Mouse (Mus musculus): ENCODE measurements around the gene Fli1.

Gene Fli1

DNA sequence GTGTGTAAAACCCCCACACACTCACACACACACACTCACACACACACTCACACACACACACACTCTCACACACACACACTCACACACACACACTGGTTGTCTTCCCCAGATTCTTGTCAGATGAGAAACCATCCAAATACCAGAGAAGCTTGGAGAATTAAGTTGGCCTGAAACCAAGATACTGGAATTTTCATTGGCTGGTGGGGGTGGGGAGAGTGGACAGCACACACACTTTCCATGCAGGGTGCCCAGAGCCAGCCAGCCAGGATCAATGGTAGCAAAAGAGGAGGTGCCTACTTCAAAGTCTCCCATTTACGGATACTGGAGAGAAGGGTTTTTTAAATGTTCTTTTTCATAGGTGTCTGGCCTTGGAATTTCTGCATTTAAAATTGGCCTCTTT lies 74.3 kb downstream of the Fli1 start:
- no peak for DNase-seq (ENCODE audit: low spot score)

DNA sequence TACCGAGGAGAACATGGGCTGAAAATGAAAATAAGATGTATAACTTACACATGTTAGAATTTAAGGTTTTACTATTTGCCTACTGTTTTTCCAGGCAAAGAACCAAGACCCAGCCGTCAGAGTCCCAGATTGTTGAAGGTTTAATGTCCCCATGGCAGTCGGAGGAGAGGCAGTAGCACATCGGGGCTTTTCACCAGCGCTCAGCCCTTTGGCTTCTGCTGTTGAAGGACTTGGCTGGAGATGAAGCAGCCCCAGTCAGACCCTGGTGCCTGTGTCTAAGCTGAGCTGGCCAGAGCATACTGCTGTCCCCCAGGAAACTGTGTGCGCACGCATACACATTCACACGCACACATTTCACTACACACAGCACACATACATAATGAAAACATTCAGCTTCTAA lies 75.2 kb downstream of the Fli1 start:
- DNase-seq (ENCODE audit: low spot score) = no peak

DNA sequence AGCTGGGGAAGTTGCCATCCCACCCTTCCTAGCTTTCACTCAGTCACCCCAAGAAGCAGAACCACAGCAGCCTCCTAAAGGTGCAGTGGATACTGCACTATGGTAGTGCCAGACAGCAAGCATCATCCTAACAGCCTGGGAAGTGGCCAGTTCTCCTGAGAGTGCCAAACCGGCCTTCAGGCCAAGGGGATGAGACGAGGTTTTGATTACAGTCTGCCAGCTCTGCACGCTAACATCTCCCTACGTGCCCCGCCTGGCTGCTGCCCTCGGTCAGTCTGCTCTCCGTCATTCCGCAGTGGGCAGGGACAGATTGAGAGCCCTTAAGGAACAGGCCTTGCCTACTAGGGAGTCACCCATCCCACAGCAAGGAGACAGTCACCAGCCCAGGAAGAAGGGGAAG lies 75.8 kb downstream of the Fli1 start:
- no peak for DNase-seq (ENCODE audit: low spot score)

DNA sequence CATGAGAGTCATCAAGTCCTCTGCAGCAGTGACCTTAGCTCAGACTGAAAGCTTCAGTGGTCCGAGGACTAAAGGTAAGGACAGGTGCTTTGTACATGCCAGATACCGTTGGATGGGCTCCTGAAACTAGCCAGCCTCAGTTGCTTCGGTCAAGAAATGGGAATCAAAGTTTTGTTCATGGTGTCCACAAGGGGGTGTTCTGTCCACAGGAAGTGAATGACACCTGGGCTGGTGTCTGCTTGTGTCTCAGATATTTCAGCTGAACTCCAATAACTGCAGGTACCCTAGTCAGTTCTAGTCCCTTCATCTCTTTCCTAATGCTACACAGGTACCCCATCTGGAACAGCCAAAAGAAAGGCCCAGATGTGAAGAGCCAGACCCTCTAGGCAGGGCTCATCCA lies 86.0 kb downstream of the Fli1 start:
- no peak for DNase-seq (ENCODE audit: low spot score)

DNA sequence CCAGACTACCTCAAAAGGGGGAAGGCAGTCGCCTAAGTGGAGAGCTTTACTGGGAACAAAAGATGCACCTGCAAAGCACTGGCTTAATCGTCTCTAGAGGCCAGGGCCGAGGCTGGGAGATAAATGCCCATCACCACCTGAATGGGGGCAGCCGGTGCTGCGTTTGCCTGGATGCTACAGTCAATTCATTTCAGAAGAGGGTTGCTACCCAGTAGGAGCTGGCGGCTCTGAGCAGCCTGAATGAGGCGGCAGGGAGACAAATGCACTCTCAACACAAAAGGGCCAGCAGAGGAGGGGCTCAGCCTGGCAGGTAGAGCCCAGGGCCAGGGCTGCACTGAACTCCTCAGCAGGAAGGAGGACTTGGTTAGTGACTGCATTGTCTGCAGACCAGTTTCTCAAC lies 92.5 kb downstream of the Fli1 start:
- DNase-seq (ENCODE audit: low spot score) = no peak

DNA sequence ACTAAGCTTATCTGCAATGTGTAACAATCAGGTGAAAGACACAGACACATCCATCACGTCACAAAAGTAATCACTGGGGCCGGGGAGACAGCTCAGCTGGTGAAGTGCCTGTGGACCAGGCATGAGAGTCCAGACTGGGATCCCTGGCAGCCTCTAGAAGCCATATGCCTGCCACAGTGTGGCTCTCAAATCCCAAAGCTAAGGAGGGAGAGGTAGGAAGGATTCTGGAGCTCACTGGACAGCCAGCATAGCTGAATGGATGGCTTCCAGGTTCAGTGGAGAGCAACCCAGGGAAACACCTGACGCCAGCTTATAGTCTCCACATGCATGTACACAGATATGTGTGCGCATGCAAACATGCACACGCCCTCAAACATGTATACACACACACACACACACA lies 93.9 kb downstream of the Fli1 start:
- no peak for DNase-seq (ENCODE audit: low spot score)

DNA sequence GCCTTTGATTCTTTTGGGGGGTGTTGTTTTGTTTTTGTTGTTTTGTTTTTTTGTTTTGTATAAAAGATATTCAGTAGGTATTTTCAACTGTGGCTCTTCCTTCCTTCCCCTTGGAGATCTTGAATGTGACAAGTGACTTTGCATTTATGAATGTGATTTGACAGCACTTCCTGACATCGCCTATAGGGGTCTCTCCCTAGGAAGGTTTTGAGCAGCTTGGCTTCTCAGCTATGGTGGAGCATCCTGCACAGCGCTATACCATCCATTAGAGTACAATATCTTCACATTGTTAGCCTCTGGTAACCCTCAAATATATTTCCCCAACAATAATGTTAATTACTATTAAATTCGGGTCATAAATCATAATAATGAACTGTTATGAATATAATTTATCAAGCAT lies 96.9 kb downstream of the Fli1 start:
- DNase-seq (ENCODE audit: low spot score) = peak; percentile 35

DNA sequence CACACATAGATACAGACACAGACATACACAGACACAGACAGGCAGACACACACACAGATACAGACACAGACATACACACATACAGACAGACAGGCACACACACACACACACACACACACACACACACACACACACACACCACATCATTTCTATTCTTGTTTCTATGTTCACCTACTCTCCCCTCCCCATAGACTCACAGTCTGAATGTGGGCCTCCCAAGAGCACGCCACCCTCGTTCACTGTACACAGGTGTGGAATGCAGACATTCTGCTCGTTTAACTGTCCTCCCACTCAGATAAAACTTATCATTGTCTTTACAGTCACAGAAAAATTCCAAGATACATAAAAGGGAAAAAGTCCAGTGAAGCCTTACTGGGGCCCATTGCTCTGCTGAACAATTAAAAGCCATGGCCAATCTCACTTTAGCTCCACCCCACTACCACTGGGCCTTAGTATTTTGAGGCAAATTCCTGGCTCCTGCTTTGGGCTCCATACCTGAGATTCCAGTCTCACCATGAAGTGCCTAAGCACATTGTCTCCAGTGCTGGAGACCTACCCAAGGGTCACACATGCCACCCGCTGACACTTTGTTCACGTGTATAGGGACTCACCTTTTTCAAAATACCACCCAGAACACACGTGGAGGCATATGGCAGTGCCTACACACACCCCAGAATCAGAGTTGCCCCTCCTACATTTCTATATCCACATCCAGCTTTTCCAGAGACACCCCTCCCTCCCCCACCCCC lies 98.0 kb downstream of the Fli1 start:
- no peak for DNase-seq (ENCODE audit: low spot score)

DNA sequence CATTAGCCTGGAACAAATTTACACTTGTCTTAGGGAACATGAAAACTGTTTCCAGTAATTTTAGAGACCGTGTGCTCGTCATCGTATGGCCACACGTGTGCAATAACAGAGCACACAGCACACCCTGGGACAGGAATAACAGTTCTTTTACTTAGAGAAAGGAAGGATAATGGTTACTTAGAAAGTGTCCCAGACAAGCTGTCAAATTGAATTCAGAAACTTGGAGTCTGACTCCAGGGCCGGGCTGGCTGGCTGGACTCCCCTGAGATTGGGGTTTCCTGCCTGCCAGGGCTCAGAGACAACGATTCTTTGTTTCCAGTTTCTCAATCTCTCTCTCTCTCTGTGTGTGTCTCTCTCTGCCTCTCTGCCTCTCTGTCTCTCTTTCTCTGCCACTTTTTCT lies 98.8 kb downstream of the Fli1 start:
- DNase-seq (ENCODE audit: low spot score) = no peak

DNA sequence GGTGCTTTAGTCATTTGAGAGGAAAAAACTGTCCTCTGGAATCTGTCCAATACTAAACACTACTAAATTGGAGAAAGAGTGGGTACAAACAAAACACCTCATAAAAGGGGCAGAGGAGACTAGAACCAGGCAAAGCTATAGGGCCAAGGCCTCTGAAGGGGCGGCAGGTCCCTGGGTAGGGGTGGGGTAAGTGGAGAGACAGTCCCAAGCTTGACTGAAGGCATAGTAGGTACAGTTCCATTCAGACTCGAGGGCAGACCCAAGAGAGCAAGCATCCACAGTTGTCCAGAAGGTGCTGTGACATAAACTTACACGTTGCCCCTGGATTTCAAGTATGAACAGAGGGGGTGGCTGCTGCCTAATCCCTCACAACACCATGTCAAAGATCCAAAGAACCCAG lies 99.5 kb downstream of the Fli1 start:
- no peak for DNase-seq (ENCODE audit: low spot score)

DNA sequence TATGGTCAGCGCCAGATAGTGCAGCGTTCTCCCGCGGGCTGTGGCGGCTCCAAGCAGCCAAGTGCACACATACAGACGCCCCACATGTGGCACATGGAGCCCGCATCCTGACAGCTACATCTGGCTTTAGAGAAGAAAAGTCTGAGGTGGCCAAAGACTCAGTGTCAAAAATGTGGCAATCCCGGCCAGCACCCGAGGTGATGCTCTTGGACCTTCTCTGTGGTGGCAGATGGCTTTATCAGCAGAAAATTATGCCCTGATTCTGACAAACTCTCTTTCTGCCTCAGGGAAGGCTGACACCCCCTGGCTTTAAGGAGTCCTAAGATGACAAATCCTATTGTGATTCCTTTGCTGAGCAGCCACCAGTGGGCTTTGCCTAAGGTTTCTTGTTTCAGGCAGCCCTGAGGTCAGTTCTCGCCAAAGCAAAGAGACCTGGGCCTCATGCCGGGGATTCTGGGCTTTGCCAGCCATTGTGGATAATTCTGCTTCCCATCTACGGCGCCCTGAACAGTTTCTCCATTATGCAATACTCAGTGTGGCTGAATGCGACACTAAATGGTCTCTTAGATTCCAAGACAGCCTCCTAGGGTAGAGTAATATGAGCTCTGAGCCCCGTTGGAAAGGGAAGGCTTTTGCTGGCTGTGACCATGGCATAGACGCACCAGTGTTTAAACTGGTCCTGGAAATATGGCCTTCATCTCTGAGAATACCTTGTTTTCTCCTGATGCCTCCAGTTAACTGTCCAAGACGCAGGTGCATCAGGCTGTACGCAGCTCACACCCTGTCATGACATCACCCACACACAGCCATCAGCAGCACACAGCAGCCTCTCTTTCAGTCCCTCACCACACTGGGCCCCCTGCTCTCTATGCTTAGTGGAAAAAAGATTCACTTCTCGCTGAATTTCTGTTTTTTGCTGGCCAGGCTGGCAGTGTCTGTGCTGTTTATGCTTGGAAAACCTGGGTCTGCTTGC lies 108.1 kb downstream of the Fli1 start:
- DNase-seq (ENCODE audit: low spot score) = no peak

DNA sequence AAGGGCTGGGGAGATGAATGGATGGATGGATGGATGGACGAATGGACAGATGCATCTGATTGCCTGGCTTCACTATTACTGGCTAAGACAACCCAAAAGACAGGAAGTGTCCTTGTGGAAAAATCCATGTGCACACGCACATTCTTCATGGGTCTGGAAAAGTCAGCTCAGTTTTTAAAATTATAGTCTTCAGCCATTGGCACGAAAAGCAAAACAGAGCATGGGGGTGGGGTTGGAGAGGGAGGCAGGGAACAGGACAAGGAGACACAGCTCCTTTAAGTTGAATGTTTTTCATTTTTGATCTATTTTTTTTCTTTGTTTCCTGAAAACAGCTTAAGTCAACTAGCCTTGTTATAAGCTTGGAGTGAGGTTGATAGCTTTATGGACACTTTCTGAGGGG lies 111.6 kb downstream of the Fli1 start:
- no peak for DNase-seq (ENCODE audit: low spot score)

DNA sequence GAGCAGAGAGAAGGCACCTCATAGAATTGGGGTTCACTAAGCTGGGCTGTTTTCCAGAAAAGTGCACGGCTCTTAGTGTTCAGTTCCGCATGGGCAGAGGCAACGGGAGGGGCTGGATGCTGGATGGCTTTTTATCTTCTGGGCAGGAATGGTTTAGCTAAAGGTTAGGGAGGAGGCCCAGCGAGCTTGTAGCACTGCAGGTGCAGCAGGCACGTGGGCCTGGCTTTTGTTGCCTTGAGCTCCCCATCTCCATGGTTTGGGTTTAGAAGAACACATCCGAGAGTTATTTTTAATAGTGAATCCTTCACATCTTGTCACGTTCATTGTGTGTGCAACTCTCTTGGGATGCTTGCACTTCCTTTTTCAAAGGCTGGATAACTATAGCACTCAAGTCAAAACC lies 117.3 kb downstream of the Fli1 start:
- no peak for DNase-seq (ENCODE audit: low spot score)

DNA sequence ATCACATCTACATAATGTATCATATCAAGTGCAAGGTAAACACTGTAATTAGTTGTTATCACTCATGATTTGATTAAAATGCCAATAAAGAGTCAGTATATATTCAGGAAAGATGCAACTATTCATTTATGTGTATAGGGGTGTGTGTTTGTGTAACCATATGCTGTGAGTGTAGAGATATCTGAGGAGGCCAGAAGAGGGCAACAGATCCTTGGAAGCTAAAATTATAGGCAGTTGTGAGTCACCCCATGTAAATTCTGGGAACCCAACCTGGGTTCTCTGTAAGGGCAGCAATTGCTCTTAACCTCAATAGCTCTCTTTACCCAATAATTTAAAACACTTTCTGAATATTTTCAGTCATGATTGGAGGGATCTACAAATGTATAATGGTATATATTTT lies 122.0 kb downstream of the Fli1 start:
- no peak for DNase-seq (ENCODE audit: low spot score)

DNA sequence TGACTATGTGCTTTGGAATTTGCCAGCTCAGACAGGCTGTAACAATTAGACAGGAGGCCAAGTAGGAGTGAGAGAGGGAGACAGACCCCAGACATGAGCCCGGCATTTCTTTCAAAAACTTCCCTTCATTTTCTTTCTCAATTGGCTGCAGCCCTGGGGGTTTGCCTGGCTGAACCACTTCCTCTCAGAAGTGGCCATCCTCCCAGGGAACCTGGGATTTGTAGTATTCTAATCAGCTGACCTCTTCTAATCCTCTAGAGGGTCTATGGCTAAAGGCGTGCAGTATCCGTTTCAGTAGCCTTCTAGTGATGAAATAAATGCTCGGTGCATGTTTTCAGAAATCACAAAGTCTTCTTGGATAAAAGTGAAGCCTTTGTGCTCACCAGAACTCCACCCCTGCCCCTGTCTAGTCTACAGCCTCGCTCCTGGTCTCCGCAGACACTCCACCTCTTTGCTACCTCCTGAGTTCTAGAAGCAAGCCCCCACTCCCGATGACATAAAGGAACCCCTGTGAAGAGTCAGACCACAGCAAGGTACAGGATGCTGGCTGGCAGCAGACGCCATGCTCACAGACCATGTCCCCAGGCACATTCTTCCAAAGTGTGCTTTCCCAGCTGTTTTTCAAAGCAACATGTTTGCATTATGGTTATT lies 125.1 kb downstream of the Fli1 start:
- DNase-seq (ENCODE audit: low spot score) = no peak

DNA sequence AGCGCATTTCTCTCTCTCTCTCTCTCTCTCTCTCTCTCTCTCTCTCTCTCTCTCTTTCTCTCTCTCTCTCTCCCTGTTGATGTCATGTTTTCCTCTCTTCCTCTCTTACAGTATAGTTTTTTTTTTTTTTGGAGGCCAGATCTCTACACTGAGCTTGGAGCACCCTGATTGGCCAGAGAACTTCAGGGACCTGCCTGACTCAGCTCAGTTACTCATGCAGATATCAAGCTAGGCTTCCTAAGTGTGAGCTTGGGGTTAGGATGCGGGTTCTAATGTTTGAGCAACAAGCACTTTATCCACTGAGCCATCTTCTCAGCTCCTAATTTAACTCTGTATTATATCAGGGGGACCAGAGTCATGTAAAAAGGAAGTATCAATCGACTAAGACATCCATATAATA lies 126.7 kb downstream of the Fli1 start:
- DNase-seq (ENCODE audit: low spot score) = no peak

DNA sequence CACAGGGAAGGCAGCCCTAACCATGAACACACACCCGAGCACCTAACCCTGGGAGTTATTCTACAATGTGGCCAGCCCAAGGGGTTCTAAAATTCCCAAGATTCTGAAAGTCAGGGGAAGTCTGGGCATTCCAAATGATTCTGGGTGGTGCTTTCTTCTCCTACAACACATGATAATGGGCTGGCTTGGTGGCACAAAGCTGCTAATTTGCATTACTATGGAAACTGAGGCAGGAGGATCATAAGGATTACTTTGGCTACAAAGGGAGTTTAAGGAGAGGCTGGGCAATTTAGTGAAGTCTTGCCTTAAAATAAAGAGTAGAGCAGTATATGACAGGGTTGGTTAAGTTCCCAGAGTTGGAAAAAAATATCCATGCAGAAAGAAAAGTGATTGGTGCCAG lies 127.7 kb downstream of the Fli1 start:
- DNase-seq (ENCODE audit: low spot score) = no peak

DNA sequence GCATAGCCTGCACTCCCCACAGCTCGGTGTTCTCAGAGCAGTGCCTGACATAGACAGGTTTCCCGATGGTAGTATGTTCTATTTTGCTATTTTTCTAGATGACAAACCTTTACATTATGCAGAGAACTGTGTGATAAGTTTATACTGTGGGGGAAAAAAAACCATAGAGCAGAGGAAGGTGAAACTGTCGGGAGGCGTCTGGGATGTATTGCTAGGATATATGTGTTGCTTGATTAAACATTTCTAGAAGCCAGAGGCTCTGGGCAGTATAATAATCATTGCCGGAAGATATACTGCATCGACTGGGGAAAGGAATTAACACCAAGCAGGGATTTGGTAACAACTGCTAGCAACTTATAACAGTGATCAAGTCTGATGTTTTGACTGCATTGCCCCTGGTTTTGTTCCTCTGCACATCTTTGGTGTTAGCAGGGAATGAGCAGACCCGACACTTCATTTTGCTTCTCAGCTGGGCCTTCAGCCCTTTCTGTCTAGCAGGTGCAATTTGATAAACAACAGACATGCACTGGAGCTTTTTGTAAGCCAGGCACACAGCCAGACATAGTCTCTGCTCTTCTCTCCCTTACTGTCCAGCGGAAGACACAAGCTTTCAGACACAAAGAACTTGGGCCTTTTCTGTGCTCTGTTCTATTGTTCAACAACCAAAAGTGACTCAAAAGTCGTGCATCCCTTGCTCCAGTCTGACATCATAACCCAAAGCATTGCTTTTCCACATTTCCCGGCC lies 129.7 kb downstream of the Fli1 start:
- DNase-seq (ENCODE audit: low spot score) = no peak

DNA sequence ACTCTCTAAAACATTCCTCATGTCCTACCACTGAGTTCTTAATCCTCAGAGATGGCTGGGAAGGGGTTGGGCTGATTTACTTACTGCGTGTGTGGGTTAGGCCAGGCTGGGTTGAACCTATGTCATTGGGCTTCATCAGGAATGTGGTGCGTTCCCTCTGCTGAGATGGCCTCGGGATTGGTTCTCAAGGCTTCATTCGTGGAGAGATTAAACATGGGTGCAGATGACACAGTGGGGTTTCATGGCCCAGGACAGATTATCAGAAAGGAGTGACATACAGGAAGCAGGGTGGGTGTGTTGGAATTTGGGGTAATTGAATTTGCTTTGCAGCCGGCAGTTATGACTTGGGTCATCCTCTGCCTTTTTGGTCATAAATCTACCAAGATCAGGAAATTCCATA lies 131.2 kb downstream of the Fli1 start:
- DNase-seq (ENCODE audit: low spot score) = no peak

DNA sequence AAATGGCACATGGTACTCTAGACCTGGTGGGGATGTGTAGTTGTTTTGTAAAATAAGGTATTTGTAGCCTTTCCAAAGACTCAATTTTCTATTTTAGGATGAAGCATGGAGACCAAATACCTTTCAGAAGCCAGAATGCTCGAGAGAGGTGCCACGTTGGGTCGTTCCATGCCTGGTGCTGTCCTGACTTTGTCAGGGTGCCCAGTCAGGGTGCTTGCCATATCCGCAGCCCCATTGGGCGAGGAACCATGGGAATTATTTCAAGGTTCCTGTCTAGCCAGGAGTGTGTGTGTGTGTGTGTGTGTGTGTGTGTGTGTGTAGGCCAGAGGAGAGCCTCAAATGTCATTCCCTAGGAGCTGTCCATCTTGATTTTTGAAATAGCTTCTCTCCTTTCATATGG lies 132.0 kb downstream of the Fli1 start:
- DNase-seq (ENCODE audit: low spot score) = no peak

DNA sequence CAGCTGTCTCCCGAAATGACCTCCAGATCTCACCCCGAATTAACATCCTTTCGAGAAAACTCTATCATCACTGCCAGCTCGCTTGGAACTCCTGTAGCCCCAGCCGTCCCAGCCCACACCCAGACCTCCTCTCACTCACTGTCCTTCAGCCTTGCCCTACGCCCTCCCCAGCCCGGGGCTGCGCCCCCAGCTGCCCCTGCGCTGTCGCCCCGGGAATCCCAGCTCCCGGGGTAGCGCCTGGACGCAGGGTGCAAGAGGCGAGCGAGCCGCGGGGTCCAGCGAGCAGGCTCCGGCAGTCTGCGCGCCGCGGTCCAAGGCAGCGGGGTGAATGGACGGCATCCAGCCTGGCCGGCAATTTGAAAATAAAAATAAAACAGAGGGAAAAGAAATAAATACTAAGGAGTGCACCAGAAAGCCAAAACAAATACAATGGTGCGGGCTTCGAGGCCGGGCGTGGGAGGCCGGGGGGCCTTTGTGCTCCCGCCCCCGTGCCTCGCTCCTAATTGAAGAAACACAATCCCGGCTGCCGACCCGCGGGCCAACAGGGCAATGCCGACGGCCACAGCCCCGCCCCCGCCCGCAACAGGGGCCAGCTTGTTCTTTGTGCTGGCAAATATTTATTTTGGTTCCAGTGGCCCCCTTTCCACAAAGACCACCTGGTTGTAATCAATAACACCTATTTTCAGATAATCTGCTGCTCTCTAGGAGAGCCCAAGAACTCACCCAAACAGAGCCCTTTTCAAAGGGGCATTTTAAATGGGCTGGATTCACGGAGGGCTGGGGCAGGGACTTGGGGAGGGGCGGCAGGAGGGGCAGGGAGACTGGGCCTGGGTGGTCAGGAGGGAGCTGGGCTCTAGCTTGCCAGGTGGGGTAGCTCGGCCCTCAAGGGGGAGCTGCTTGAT lies 133.3 kb downstream of the Fli1 start:
- no peak for DNase-seq (ENCODE audit: low spot score)
